Mouse (Mus musculus) heart, embryonic 15.5 days (tissue): ENCODE data around the gene 1700028P14Rik. TPM values are rescaled to one million over a fixed set of nuclear protein-coding genes. Genes with fewer than 3 reads are reported as not detected.

Source experiments
- ATAC-seq: fragments of 200-750 bp; cut with Nextera tagmentation; replicated peaks from 2 replicates; pipeline ENCODE4 v1.8.0; 2017; ENCODE audit warnings: low read depth, moderate TSS enrichment; ENCODE audit not compliant: insufficient number of reproducible peaks, insufficient read depth, low FRiP score
- H3K27ac ChIP-seq: fragments of 300-500 bp; sonication (generic); 2 replicates; pipeline ENCODE4 v1.5.1; 2015; ENCODE audit warnings: mild to moderate bottlenecking, inconsistent platforms
- H3K27me3 ChIP-seq: fragments of 300-500 bp; sonication (generic); 2 replicates; pipeline ENCODE4 v1.6.1; 2015; ENCODE audit warnings: inconsistent platforms
- H3K36me3 ChIP-seq: fragments of 300-500 bp; sonication (generic); 2 replicates; pipeline ENCODE4 v1.6.1; 2015; ENCODE audit warnings: mild to moderate bottlenecking, inconsistent platforms
- H3K4me1 ChIP-seq: fragments of 300-500 bp; sonication (generic); replicated peaks from 2 replicates; pipeline ENCODE4 v1.6.1; 2015; ENCODE audit warnings: inconsistent platforms
- H3K4me2 ChIP-seq: fragments of 300-500 bp; sonication (generic); 2 replicates; pipeline ENCODE4 v1.6.1; 2015; ENCODE audit warnings: inconsistent platforms, mild to moderate bottlenecking, moderate library complexity
- H3K4me3 ChIP-seq: fragments of 300-500 bp; sonication (generic); 2 replicates; pipeline ENCODE4 v1.5.1; 2015; ENCODE audit warnings: mild to moderate bottlenecking, inconsistent platforms
- H3K9ac ChIP-seq: fragments of 300-500 bp; sonication (generic); 2 replicates; pipeline ENCODE4 v1.6.1; 2015; ENCODE audit warnings: mild to moderate bottlenecking, inconsistent platforms
- H3K9me3 ChIP-seq: fragments of 300-500 bp; sonication (generic); replicated peaks from 2 replicates; pipeline ENCODE4 v1.6.1; 2016; ENCODE audit warnings: inconsistent platforms
- WGBS: fragments of 180-500 bp; shearing (Covaris S2); methylation state at CpG from one replicate; pipeline ENCODE4 v1.1.7; 2015; ENCODE audit warnings: mixed read lengths; 5-methylcytosine and 5-hydroxymethylcytosine counted together
- polyA plus RNA-seq: library from polyadenylated mRNA; unstranded; fragments of >200 nt; fragmentation: Nextera tagmentation; extraction: Ambion mirVana; gene quantifications from 2 replicates; pipeline ENCODE4 v1.2.1, GENCODE M21; 2015

1700028P14Rik gene
- polyA plus RNA-seq, 1 experiment from 2014 or later, result not detected

DNA sequence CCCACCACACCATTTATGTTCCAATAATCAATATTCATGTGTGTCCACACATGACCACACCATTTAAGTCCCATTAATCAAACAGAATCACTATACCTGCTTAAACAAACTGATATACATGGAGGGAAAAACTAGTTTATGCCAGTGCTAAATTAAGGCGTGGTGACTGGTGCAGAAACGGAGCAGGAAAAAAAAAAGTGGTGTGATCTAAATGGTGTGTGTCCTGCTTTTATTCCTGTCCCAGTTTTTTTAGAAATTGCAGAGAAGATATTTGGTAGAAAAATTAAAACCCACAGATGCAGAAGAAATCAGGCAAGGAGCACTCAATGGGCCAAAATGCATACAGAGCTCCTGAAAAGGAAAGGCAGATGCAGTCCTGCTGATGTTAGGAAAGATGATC, 44.7 kb downstream of the 1700028P14Rik start:
- Histone ChIP-seq H3K27me3 (no peaks in the 10 kb centered on the region), H3K4me3 (no peak overlapping the region), H3K4me2 (no peak overlapping the region), H3K9ac (no peak overlapping the region), H3K4me1 (no peaks in the 10 kb centered on the region), H3K36me3 (no peaks in the 10 kb centered on the region), H3K27ac (no peak overlapping the region), H3K9me3 (no peaks in the 10 kb centered on the region)
- WGBS, result 87% methylated on average over 2 of the region's 2 CpGs
- no peak for ATAC-seq

DNA sequence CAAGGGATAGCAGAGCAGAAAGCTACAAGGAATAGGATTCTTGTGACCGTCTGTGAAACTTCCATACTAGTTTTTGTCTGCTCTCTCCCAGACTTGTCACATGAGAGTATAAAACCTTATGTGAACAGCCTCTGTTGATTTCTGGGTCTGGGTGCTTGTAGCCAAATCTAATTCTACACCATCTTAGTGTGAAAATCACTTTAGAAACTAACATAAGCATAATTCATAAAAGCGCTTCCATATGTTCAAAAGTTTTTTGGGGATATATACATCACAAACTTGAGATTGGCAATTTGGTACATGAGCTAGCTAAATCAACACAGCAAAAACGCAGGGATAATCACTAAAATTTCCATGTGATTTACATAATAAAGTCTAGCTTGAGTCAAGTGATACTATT, 57.7 kb downstream of the 1700028P14Rik start:
- no peak for ATAC-seq
- no peaks in the 10 kb centered on the region for H3K4me1 ChIP-seq
- no peak overlapping the region for H3K27ac ChIP-seq
- no peak overlapping the region for H3K4me2 ChIP-seq
- H3K27me3 ChIP-seq, result no peaks in the 10 kb centered on the region
- H3K4me3 ChIP-seq, result no peak overlapping the region
- H3K9ac ChIP-seq, result no peak overlapping the region
- WGBS, result 72% methylated on average over 3 of the region's 3 CpGs
- H3K9me3 ChIP-seq, result no peaks in the 10 kb centered on the region
- no peaks in the 10 kb centered on the region for H3K36me3 ChIP-seq

DNA sequence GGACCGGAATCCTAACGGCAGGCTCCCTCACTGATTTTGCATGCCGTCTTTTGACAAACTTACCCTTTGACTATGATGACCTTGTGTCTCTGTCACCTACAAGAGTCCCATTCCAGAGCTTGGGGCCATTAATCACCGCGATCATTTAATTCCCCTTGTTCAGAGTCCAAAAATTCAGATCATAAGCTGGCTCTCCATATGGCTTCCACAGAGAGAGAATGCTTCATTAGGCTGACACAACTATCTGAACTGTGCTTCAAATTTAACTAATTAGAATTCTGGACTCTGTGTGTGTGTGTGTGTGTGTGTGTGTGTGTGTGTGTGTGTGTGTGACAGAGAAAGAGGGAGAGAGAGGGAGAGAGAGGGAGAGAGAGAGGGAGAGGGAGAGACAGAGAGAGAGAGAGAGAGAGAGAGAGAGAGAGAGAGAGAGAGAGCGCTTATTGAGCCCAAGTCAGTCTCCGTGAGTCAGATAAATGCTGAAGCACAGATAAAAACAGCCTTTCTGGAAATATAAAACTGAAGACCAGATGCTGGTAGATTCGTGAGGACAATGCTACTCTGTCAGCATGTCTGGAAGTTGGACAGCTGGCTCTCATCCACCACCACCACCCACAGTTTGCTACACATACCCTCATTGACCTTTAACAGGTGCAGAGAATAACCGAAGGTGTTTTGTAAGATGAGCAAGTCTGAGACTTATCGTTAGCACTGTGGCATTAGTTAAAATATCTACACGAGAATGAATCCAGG, 73.8 kb downstream of the 1700028P14Rik start:
- Histone ChIP-seq H3K27ac (no peak overlapping the region), H3K27me3 (0 out of 2 replicates have a peak, but pooled peaks cover 3% of the 10 kb centered on the region), H3K36me3 (no peaks in the 10 kb centered on the region), H3K4me3 (no peak overlapping the region), H3K4me1 (no peaks in the 10 kb centered on the region), H3K9me3 (no peaks in the 10 kb centered on the region), H3K4me2 (no peak overlapping the region), H3K9ac (no peak overlapping the region)
- 70% methylated on average over 11 of the region's 11 CpGs for WGBS
- ATAC-seq, result no peak

DNA sequence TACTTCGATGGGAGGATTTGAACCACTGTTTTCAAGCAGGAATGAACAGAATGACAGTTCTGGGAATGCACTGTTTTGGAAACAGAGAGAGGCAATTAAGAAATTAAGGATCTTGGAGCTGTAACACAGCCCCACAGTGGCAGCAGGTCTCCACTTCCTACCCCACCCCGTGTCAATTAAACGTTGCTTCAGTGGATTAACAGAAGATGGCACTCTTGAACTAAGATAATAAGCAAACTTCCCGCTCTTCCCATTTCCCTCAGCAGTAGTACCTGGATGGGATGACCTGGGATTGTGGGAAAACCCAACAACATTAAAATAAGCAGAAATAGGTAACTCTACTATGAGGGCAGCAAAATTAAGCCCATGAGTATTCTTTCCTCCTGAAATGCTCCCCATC, 75.9 kb downstream of the 1700028P14Rik start:
- Histone ChIP-seq H3K4me3 (no peak overlapping the region), H3K9me3 (no peaks in the 10 kb centered on the region), H3K9ac (no peak overlapping the region), H3K4me1 (no peaks in the 10 kb centered on the region), H3K27me3 (0 out of 2 replicates have a peak, but pooled peaks cover 3% of the 10 kb centered on the region), H3K27ac (no peak overlapping the region), H3K36me3 (no peaks in the 10 kb centered on the region), H3K4me2 (no peak overlapping the region)
- 43% methylated on average over 4 of the region's 4 CpGs for WGBS
- ATAC-seq, result no peak

DNA sequence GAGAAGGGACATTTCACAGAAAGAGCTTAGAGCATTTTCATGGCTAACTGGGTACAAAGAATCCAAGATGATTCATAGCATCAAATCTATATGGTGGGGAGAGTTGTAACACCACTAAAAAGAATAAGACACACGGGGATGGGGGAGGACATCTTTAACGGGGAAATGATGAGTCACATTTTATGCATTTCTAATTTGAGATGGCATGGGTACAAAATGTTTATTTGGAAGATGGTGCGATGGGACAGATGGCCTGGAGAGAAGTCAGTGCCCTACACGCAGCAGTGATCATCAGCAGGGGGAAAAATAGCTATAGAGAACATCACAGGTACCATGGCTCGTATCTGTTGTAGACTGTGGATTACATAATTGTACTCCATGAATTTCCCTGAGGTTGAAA, 88.9 kb downstream of the 1700028P14Rik start:
- no peaks in the 10 kb centered on the region for H3K27me3 ChIP-seq
- ATAC-seq, result no peak
- H3K4me3 ChIP-seq, result no peak overlapping the region
- WGBS, result 71% methylated on average over 5 of the region's 5 CpGs
- no peak overlapping the region for H3K9ac ChIP-seq
- H3K4me2 ChIP-seq, result no peak overlapping the region
- H3K4me1 ChIP-seq, result no peaks in the 10 kb centered on the region
- H3K9me3 ChIP-seq, result no peaks in the 10 kb centered on the region
- H3K36me3 ChIP-seq, result no peaks in the 10 kb centered on the region
- H3K27ac ChIP-seq, result no peak overlapping the region

DNA sequence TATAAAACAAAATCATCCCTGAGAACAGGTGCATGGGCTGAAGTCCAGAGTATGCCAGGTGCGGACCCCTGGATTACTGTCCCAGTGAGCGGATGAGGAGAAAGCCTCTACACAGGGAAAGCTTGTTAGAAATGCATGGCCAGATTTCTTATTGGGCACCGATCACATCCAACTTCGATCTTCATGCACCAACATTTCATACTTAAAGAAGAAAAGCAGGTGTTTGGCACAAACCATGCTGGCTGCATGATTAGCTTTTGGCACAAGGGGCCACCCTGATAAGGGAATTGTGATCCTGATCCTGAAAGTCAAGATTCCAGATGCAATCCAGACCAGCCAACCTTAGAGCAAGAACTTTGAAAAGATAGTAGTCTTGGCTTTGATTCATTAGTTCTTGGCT, 90.0 kb downstream of the 1700028P14Rik start:
- H3K9ac ChIP-seq, result no peak overlapping the region
- no peak overlapping the region for H3K27ac ChIP-seq
- no peaks in the 10 kb centered on the region for H3K9me3 ChIP-seq
- H3K36me3 ChIP-seq, result no peaks in the 10 kb centered on the region
- no peak overlapping the region for H3K4me3 ChIP-seq
- no peak overlapping the region for H3K4me2 ChIP-seq
- no peak for ATAC-seq
- no peaks in the 10 kb centered on the region for H3K27me3 ChIP-seq
- WGBS, result 86% methylated on average over 4 of the region's 4 CpGs
- no peaks in the 10 kb centered on the region for H3K4me1 ChIP-seq

DNA sequence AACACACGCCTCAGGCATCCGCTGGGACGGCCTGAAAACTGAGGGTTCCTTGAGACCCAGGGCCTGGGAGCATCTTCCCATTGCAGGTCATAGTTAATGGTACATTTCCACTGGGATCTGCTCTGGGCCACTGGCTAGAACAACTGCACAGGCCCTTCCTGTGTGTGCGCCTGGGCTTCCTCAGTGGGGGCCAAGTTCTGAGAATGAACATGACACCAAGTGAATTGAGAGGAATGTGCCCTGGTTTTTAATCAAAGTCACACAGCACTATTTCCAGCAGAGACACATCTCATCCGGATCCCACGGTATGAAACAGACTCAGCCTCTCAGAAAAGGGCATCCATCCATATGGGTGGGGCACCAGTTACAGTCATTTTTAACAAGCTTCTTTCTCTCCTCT, 90.6 kb downstream of the 1700028P14Rik start:
- no peak for ATAC-seq

DNA sequence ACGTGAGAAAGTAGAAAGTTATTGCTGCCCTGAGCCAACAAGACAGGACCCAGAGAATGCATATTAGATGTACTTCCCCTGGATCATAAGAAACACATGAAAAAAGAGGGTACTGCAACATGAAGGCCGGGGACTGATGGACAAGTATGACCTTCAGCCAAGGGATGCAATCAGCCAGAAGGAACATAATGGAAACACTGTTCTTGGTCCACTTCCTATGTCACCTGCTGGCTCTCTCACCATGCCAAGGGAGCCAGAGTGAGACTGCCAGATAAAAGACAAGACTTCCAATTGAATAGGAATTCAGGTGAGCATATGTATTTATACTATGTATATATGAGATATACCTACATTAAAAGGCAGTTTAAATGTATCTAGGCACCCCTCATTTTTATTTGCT, 99.2 kb downstream of the 1700028P14Rik start:
- ATAC-seq, result no peak
- Histone ChIP-seq H3K4me3 (no peak overlapping the region), H3K4me2 (no peak overlapping the region), H3K4me1 (no peaks in the 10 kb centered on the region), H3K9me3 (no peaks in the 10 kb centered on the region), H3K27ac (no peak overlapping the region), H3K36me3 (no peaks in the 10 kb centered on the region), H3K27me3 (no peaks in the 10 kb centered on the region), H3K9ac (no peak overlapping the region)
- WGBS, result 66% methylated on average over 2 of the region's 2 CpGs

More for the DNA sequence above, 90.6 kb downstream of the 1700028P14Rik start:
- 77% methylated on average over 6 of the region's 6 CpGs for WGBS
- Histone ChIP-seq H3K36me3 (no peaks in the 10 kb centered on the region), H3K4me1 (no peaks in the 10 kb centered on the region), H3K4me3 (no peak overlapping the region), H3K27me3 (no peaks in the 10 kb centered on the region), H3K9me3 (no peaks in the 10 kb centered on the region), H3K27ac (no peak overlapping the region), H3K9ac (no peak overlapping the region), H3K4me2 (no peak overlapping the region)

DNA sequence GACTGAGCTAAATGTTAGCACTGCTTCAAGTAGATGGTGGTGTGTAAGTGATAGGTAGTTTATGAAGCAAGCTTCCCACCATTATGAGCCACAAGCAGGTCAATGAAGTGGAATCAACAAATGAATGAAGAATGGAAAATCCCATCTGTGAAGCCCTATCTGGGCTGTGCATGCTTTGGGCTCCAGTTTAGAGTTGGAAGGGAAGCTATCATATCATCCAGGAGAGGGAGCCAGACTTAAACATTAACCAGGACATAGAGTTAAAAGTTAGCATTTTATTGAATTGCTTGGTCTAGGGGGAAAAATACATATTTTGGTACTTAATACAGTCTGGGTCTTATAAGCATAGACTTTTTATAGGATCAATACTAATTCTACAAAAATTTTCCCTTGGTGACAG, 107.0 kb downstream of the 1700028P14Rik start:
- no peak overlapping the region for H3K27ac ChIP-seq
- no peak overlapping the region for H3K9ac ChIP-seq
- H3K36me3 ChIP-seq, result no peaks in the 10 kb centered on the region
- no peak for ATAC-seq
- no peak overlapping the region for H3K4me2 ChIP-seq
- H3K4me3 ChIP-seq, result no peak overlapping the region
- H3K4me1 ChIP-seq, result no peaks in the 10 kb centered on the region
- no peaks in the 10 kb centered on the region for H3K9me3 ChIP-seq
- no peaks in the 10 kb centered on the region for H3K27me3 ChIP-seq

DNA sequence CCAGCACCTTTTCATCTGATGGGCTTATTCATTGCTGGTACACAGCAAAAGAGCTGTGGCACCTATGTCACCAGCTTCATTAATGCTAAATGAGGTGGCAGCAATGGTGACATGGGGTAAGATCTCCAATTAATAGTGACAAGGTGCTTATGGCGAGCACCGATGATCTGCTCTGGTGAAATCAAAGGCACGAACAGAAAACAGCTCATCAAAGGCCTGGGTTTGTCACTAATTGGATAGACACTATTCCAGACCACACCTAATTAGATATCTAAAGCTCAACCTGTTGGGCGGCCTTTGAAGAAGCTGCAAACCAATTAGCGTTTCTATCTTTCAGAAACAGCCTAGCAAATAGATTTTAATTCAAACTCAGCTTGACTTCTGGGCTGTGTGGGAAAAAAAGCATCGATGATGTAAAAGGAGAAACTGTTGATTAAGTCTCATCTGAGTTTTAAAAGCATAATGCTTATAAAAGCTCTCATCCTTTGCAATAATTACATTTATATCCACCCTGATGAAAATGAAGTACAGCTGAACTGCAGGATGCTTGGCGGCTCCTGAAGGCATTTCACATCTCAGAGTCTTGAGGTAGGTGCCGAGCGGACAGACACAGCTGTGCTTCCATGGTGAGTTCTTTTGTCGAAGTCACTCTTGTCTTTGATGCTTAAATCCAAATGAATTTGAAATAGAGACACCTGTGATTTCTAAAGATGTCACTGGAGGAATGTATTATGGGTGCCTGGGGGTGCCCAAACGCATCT, 109.2 kb downstream of the 1700028P14Rik start:
- no peak overlapping the region for H3K27ac ChIP-seq
- no peaks in the 10 kb centered on the region for H3K27me3 ChIP-seq
- no peak overlapping the region for H3K4me3 ChIP-seq
- no peak overlapping the region for H3K4me2 ChIP-seq
- ATAC-seq, result no peak
- H3K36me3 ChIP-seq, result no peaks in the 10 kb centered on the region
- 77% methylated on average over 11 of the region's 11 CpGs for WGBS
- no peaks in the 10 kb centered on the region for H3K4me1 ChIP-seq
- H3K9me3 ChIP-seq, result no peaks in the 10 kb centered on the region
- H3K9ac ChIP-seq, result no peak overlapping the region

DNA sequence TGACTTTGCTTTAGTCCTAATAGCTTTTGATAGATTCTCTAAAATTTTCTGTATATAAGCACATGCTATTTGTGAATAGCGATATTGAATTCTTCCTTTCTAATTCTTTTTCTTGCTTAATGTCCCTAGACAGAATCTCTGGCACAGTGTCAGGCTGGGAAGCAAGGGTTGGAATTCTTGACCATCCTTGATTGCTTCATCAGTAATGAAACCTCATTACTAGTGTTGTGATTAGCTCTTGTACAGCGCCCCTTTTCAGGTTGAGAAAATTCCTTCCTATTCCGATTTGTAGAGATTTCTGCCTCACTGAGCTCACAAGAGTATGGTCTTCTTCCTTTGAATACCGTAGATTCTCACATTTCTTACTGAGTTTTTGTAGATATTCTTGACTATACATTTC, 109.9 kb downstream of the 1700028P14Rik start:
- no peak overlapping the region for H3K4me2 ChIP-seq

DNA sequence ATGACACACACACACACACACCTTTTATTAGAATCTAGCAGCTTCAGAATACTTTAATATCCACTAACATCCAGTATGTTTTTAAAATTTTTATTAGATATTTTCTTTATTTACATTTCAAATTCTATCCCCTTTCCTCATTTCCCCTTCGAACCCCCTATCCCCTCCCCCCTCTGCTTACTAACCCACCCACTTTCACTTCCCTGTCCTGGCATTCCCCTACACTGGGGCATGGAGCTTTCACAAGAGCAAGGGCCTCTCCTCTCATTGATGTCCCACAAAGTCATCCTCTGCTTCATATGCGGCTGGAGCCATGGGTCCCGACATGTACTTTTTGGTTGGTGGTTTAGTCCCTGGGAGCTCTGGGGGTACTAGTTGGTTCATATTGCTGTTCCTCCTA, 116.9 kb downstream of the 1700028P14Rik start:
- 91% methylated on average over 3 of the region's 3 CpGs for WGBS

More for the DNA sequence above, 109.9 kb downstream of the 1700028P14Rik start:
- H3K36me3 ChIP-seq, result no peaks in the 10 kb centered on the region
- H3K27me3 ChIP-seq, result no peaks in the 10 kb centered on the region
- ATAC-seq, result no peak
- H3K27ac ChIP-seq, result no peak overlapping the region
- no peaks in the 10 kb centered on the region for H3K9me3 ChIP-seq
- H3K4me1 ChIP-seq, result no peaks in the 10 kb centered on the region
- no peak overlapping the region for H3K4me3 ChIP-seq
- H3K9ac ChIP-seq, result no peak overlapping the region
- WGBS, result 83% methylated on average over 4 of the region's 4 CpGs

More for the DNA sequence above, 116.9 kb downstream of the 1700028P14Rik start:
- Histone ChIP-seq H3K27ac (no peak overlapping the region), H3K27me3 (no peaks in the 10 kb centered on the region), H3K4me2 (no peak overlapping the region), H3K4me1 (no peaks in the 10 kb centered on the region), H3K36me3 (no peaks in the 10 kb centered on the region), H3K4me3 (no peak overlapping the region), H3K9me3 (no peaks in the 10 kb centered on the region), H3K9ac (no peak overlapping the region)
- no peak for ATAC-seq
